Mouse (Mus musculus) midbrain, embryonic 14.5 days (tissue): ENCODE data around the gene Mrpl52. TPM values are rescaled to one million over a fixed set of nuclear protein-coding genes. Genes with fewer than 3 reads are reported as not detected.

Source experiments
- ATAC-seq: fragments of 200-750 bp; cut with Nextera tagmentation; 2 replicates; pipeline ENCODE4 v1.8.0; 2017; ENCODE audit warnings: moderate number of reproducible peaks, moderate library complexity; ENCODE audit not compliant: low FRiP score, low TSS enrichment
- DNase-seq: peaks from one replicate; pipeline ENCODE4 v3.0.0-alpha.2; 2015
- H3K27ac ChIP-seq: fragments of 300-500 bp; sonication (generic); replicated peaks from 2 replicates; pipeline ENCODE4 v1.5.1; 2014; ENCODE audit warnings: mild to moderate bottlenecking, low read depth, low read length, moderate library complexity
- H3K27me3 ChIP-seq: fragments of 300-500 bp; sonication (generic); 2 replicates; pipeline ENCODE4 v1.6.1; 2014; ENCODE audit warnings: low read length, control low read depth, mixed read lengths; ENCODE audit not compliant: control insufficient read depth, insufficient read depth
- H3K36me3 ChIP-seq: fragments of 300-500 bp; sonication (generic); 2 replicates; pipeline ENCODE4 v1.6.1; 2014; ENCODE audit warnings: low read length, control low read depth; ENCODE audit not compliant: control insufficient read depth, insufficient read depth
- H3K4me1 ChIP-seq: fragments of 300-500 bp; sonication (generic); 2 replicates; pipeline ENCODE4 v1.6.1; 2014; ENCODE audit warnings: mild to moderate bottlenecking, antibody characterized with exemption, low read length, control low read depth; ENCODE audit not compliant: control insufficient read depth, insufficient read depth
- H3K4me2 ChIP-seq: fragments of 300-500 bp; sonication (generic); 2 replicates; pipeline ENCODE4 v1.6.1; 2014; ENCODE audit warnings: mild to moderate bottlenecking, low read length, moderate library complexity
- H3K4me3 ChIP-seq: fragments of 300-500 bp; sonication (generic); replicated peaks from 2 replicates; pipeline ENCODE4 v1.5.1; 2014; ENCODE audit warnings: low read depth, low read length
- H3K9ac ChIP-seq: fragments of 300-500 bp; sonication (generic); replicated peaks from 2 replicates; pipeline ENCODE4 v1.6.1; 2014; ENCODE audit warnings: mild to moderate bottlenecking, low read length, moderate library complexity
- H3K9me3 ChIP-seq: fragments of 300-500 bp; sonication (generic); 2 replicates; pipeline ENCODE4 v1.6.1; 2016; ENCODE audit warnings: low read length, control low read depth, mixed read lengths; ENCODE audit not compliant: control insufficient read depth
- WGBS: fragments of 180-500 bp; shearing (Covaris S2); extraction: QIAGEN DNeasy Blood & Tissue Kit; methylation state at CpG from one replicate; pipeline ENCODE4 v1.1.7; 2014; 5-methylcytosine and 5-hydroxymethylcytosine counted together
- polyA plus RNA-seq: library from polyadenylated mRNA; unstranded; fragments of >200 nt; fragmentation: Nextera tagmentation; extraction: Ambion mirVana; gene quantifications from 2 replicates; pipeline ENCODE4 v1.2.1, GENCODE M21; 2014

Gene Mrpl52
- polyA plus RNA-seq, 1 experiment from 2014 or later: 293 TPM

DNA sequence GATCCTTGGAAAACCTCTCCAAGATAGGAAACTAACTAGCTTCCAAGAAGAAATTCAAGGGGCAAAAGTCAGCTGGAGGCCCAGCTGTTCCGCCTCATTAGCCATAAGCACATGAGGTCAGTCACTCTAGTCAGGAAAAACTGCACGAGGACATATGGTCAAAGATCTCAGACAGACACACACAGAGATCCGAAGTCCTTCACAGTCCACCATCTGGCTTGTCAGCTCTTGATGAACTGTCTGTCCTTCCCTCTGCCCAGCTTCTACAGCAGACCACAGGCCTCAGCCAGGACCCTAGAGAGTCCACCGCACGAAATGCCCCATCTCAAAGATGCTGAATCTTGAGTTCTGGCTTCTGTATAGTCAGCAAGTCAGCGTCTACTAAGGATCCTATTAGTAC lies 39.2 kb upstream of the Mrpl52 start:
- no peaks in the 10 kb centered on the region for H3K9me3 ChIP-seq
- 85% methylated on average over 6 of the region's 6 CpGs for WGBS
- DNase-seq (no peak), ATAC-seq (no peak)
- H3K9ac ChIP-seq: no peak overlapping the region
- no peaks in the 10 kb centered on the region for H3K4me1 ChIP-seq
- H3K27me3 ChIP-seq: no peaks in the 10 kb centered on the region
- no peaks in the 10 kb centered on the region for H3K36me3 ChIP-seq
- no peak overlapping the region for H3K27ac ChIP-seq
- no peak overlapping the region for H3K4me2 ChIP-seq
- H3K4me3 ChIP-seq: no peak overlapping the region

DNA sequence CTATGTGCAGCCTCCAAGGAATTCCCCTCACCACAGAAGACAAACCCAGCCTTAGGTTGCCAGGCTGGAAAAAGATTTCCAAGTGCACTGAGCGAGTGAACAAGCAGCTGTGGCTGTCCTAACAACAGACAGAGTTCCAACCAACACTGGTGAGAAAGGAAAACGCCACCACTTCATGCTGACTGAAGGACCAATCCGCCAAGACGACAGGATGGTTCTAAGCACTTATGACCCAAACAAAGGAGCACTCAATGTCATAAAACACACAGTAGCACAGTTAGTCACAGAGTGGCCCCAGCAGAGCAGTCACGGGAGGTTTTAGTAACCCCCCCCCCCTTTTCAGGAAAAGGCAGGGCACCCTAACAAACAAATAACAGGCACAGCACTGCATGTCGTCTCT lies 35.9 kb upstream of the Mrpl52 start:
- no peaks in the 10 kb centered on the region for H3K4me1 ChIP-seq
- no peak overlapping the region for H3K4me3 ChIP-seq
- DNase-seq (no peak), ATAC-seq (no peak)
- H3K4me2 ChIP-seq: no peak overlapping the region
- no peaks in the 10 kb centered on the region for H3K27me3 ChIP-seq
- 72% methylated on average over 6 of the region's 6 CpGs for WGBS
- no peak overlapping the region for H3K9ac ChIP-seq
- no peak overlapping the region for H3K27ac ChIP-seq
- no peaks in the 10 kb centered on the region for H3K9me3 ChIP-seq
- H3K36me3 ChIP-seq: no peaks in the 10 kb centered on the region

DNA sequence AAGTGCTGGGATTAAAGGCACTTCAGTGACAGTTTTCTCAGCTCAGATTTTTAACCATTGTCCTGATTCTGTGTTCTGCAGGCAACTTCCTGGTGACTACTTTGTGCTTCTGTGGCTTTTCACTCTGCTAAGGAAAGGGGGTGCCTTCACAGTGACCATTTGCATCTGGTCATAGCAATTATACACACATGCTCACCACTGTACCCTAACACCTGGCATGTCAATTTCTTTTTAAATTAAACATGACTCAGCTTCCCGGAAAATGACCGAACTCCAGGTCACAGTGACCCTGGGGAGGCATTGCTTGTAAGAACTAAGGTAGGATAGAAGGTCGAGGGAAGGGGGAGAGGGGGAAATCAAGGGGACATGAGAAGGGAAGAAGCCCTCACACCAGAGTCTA lies 32.9 kb upstream of the Mrpl52 start:
- H3K4me1 ChIP-seq: no peaks in the 10 kb centered on the region
- H3K4me2 ChIP-seq: no peak overlapping the region
- no peak for DNase-seq
- no peak overlapping the region for H3K27ac ChIP-seq
- no peaks in the 10 kb centered on the region for H3K9me3 ChIP-seq
- H3K4me3 ChIP-seq: no peak overlapping the region
- H3K27me3 ChIP-seq: no peaks in the 10 kb centered on the region
- ATAC-seq: no peak
- H3K36me3 ChIP-seq: no peaks in the 10 kb centered on the region
- 83% methylated on average over 3 of the region's 3 CpGs for WGBS
- no peak overlapping the region for H3K9ac ChIP-seq

DNA sequence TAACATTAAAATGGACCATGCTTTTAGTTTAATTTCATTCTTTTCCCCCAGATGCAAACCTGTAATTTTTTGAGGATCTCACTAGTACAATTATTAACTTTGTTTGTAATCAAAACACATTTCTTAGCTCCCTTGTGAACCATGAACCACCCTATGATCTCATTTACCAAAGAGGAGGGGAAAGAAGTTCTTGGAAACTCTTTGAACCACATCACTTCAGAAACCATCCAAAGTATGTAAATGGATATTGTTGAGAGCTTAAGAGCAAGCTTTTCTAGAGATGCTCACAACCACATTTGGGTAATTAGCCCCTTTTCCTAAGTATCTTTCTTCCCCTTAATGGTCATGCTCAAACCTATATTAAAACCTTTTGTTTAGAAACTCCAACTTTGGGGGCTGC lies 32.4 kb upstream of the Mrpl52 start:
- no peak overlapping the region for H3K27ac ChIP-seq
- DNase-seq (no peak), ATAC-seq (no peak)
- H3K9me3 ChIP-seq: no peaks in the 10 kb centered on the region
- no peak overlapping the region for H3K4me2 ChIP-seq
- H3K36me3 ChIP-seq: no peaks in the 10 kb centered on the region
- no peaks in the 10 kb centered on the region for H3K27me3 ChIP-seq
- no peaks in the 10 kb centered on the region for H3K4me1 ChIP-seq
- no peak overlapping the region for H3K4me3 ChIP-seq
- no peak overlapping the region for H3K9ac ChIP-seq

DNA sequence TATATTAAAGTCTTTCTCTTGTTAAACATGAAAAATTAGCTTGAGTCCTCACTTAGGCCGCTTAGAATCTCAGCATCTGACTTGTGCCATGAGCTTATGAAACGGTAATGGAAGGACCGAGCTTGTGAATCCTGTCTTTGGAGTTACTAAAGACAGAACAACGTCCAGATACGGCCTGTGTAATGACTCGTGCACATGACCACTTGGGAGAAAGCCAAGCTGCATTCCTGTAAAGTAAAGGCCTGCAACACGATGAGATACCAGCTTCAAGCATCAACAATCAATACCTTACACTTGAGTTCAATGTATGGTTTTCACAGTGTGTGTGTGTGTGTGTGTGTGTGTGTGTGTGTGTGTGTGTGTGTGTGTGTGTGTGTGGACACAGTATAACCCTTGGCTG lies 30.0 kb upstream of the Mrpl52 start:
- 90% methylated on average over 7 of the region's 7 CpGs for WGBS
- DNase-seq (no peak), ATAC-seq (no peak)
- H3K27me3 ChIP-seq: no peaks in the 10 kb centered on the region
- no peak overlapping the region for H3K27ac ChIP-seq
- H3K36me3 ChIP-seq: no peaks in the 10 kb centered on the region
- H3K4me1 ChIP-seq: no peaks in the 10 kb centered on the region
- H3K9ac ChIP-seq: no peak overlapping the region
- H3K4me2 ChIP-seq: no peak overlapping the region
- H3K4me3 ChIP-seq: no peak overlapping the region
- no peaks in the 10 kb centered on the region for H3K9me3 ChIP-seq

DNA sequence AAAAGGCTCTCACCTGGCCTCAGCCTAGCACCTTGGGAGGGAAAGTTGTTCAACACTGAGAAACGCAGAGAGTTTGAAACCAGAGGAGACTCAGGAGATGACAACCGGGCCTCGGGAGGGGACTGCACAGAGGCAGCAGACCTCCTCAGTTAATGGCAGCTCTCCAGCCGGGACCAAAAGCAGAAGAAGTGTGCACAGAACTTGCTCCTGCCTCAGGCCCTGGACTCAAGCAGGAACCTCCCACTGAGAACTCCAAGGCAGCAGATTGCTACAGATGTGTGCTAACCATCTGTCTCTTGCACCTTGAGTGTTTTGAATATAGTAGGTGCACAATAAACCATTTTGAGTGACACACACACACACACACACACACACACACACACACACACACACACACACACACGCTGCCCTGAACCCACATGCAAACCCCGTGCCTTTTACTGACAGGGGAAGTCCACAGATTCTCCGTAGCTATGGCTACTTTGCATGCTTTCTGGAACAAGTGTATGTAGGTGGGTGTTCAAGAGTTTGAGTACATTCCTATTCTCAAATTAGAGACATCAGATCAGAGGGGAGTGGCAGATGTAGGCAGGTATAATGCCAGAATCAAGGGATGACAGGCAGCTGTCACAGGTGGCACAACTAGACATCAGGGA lies 28.7 kb upstream of the Mrpl52 start:
- Histone ChIP-seq H3K4me2 (no peak overlapping the region), H3K9ac (no peak overlapping the region), H3K27ac (no peak overlapping the region), H3K4me1 (no peaks in the 10 kb centered on the region), H3K4me3 (no peak overlapping the region), H3K9me3 (no peaks in the 10 kb centered on the region), H3K27me3 (no peaks in the 10 kb centered on the region), H3K36me3 (no peaks in the 10 kb centered on the region)
- WGBS: 89% methylated on average over 7 of the region's 7 CpGs
- ATAC-seq (no peak), DNase-seq (no peak)

DNA sequence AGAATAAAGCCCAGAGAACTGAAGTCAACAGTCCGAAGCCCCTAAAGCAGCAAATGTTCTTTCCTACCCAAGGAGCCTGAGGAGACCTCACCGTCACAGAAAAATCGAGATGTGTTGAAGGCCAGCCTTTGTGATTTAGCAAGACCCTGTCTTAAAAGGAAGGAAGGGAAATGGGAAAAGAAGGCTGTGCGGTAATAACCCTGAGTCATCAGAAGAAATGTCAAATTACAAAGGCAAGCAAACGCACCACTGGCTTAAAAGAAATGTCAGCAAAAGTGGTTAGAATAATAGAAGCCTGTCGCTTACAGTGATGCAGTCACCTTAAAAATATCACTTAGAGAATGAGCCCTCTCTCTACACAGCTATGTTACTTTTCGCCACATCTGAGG lies 28.2 kb upstream of the Mrpl52 start:
- Histone ChIP-seq H3K9ac (no peak overlapping the region), H3K4me3 (no peak overlapping the region), H3K4me1 (no peaks in the 10 kb centered on the region), H3K36me3 (no peaks in the 10 kb centered on the region), H3K9me3 (no peaks in the 10 kb centered on the region), H3K4me2 (no peak overlapping the region), H3K27ac (no peak overlapping the region), H3K27me3 (no peaks in the 10 kb centered on the region)
- DNase-seq: no peak
- 80% methylated on average over 7 of the region's 7 CpGs for WGBS
- ATAC-seq: no peak

DNA sequence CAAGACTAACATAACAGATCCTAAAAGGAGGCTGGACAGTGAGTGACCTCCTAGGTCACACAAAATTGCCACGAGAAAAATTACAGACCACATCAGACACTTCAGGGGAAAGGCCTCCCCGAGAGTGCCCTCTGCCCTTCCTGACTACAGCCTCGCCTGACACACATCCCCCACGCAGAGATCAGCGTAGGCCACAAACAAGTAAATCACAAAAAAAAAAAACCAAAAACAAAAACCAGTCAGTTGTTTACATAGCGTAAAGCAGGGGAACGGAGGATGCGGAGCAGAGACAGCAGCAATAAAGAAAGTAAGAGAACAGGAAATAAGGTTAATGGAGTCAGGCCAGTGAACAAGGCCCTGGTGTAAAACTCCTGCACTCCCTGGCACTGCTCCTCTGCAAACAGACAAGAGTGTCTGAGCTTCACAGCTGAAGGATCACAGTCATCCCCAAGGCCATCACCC lies 27.8 kb upstream of the Mrpl52 start:
- H3K36me3 ChIP-seq: no peaks in the 10 kb centered on the region
- 73% methylated on average over 8 of the region's 8 CpGs for WGBS
- H3K4me3 ChIP-seq: no peak overlapping the region
- no peak for ATAC-seq
- no peaks in the 10 kb centered on the region for H3K9me3 ChIP-seq
- H3K4me1 ChIP-seq: no peaks in the 10 kb centered on the region
- no peak overlapping the region for H3K27ac ChIP-seq
- no peak overlapping the region for H3K4me2 ChIP-seq
- no peak overlapping the region for H3K9ac ChIP-seq
- no peaks in the 10 kb centered on the region for H3K27me3 ChIP-seq
- no peak for DNase-seq

DNA sequence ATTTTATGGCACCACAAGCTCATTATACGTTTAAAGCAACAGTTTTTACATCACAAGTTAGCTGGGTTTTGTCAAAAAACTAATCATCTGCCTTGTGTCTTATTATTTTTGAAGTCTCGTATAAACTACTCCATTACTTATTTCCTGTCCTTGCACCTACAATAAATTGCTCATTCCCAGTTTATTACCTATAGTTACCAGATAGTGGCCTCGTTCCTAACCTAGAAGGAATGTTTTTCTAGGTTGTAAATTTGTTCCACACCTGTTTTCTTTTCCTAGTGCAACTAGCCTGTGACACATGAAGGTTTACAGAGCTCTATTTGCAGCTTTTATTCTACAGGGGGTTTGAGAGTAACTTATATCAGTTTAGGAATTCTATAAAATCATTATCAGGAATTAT lies 25.0 kb upstream of the Mrpl52 start:
- Histone ChIP-seq H3K4me1 (no peaks in the 10 kb centered on the region), H3K27me3 (no peaks in the 10 kb centered on the region), H3K9me3 (no peaks in the 10 kb centered on the region), H3K4me3 (no peak overlapping the region), H3K4me2 (no peak overlapping the region), H3K27ac (no peak overlapping the region), H3K36me3 (no peaks in the 10 kb centered on the region), H3K9ac (no peak overlapping the region)
- 85% methylated on average over 3 of the region's 3 CpGs for WGBS
- no peak for DNase-seq
- ATAC-seq: no peak
